Mouse (Mus musculus) ZHBTc4 (cell line): Measurements from ENCODE around the gene Olfr1026.

Source experiments
- DNase-seq: peaks from one replicate; pipeline ENCODE4 v3.0.0-alpha.2; 2011; ENCODE audit warnings: low read depth, low spot score

Olfr1026 gene

GRCm38 (mm10) chr2:85921258-85921657 lies at the start of gene Olfr1026:
Gene Olfr1026 (plus strand): TSS chr2:85921558.
- no peak for DNase-seq

DNA sequence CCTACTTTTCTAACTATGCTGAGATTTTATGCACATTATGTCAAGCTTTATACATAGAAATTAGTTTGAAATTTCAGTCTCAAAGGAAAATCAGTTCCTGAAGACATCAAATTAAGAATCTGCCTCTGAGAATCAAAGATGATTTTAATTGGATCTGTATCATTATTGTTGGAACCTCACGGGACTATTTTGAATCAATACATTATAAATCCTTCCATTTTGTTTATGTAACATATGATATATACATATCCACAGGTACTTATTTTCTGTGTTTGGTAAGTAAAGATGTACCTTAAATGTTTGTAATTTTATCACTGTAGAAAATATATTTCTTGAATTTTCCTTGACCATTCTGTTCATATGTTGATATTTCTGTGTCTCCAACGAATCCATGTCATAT lies 36.0 kb upstream of the Olfr1026 start, which contains the start of gene Olfr1023:
TSS of gene Olfr1023 (plus strand) at position 301 of the 400 bp plus-strand sequence.
- no peak for DNase-seq

DNA sequence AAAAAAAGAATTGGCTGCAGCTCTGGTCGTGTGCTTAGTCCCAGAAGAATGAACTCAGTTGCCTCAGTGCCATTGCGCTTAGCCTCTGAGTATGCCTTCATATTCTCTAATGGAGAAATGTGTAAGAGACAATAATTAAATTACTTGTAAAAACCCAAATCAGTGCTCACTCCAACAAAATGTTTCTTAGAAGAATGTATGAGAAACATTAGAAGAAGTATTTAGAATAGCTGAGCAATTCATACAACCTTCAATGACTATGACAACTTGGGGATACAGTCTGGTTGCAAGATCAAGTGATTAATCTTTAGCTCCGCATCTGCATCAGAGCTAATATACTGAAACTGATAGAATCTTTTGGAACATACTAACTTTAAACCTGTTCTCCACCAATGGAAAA lies 16.4 kb upstream of the Olfr1026 start, which contains the start of gene Olfr1024:
TSS of gene Olfr1024 (minus strand) at position 101 of the 400 bp plus-strand sequence.
- DNase-seq, result no peak

GRCm38 (mm10) chr2:85913197-85913596 lies 8.2 kb upstream of the Olfr1026 start:
- DNase-seq, result no peak

GRCm38 (mm10) chr2:85914893-85915292 lies 6.5 kb upstream of the Olfr1026 start, which contains the start of gene Olfr1025-ps1:
Gene Olfr1025-ps1 (plus strand): TSS chr2:85915193.
- DNase-seq, result no peak

- DNase-seq, result no peak
Observed at GRCm38 (mm10) chr2:85950137-85950536, 28.8 kb downstream of the Olfr1026 start, which contains the start of gene Olfr1028. Gene Olfr1028 (plus strand): TSS chr2:85950437.

DNA sequence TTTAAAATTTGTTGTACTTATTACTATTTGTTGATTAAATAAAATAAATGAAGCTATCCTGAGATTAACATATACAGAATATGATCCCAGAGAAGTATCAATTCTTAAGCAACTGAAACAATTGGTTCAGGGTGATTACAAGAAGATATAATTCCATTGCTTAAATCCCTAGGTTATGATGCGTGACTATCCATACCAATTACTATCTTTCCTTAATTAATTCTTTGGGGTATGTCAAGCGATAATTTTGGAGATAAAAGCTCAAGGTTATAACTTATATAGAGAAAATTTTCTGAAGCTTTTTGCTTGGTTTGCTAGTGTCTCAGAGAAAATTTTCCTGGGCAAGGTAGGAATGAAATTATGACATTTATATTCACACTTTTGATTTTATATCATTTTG lies 52.2 kb downstream of the Olfr1026 start, which contains the start of gene Olfr1029:
TSS of gene Olfr1029 (plus strand) at position 301 of the 400 bp plus-strand sequence.
- DNase-seq, result no peak
